Mouse (Mus musculus) neural tube, embryonic 11.5 days (tissue): Measurements from ENCODE around the gene Cdk7. TPM values are rescaled to one million over a fixed set of nuclear protein-coding genes. Genes with fewer than 3 reads are reported as not detected.
"Not testable (repeated sequence)": the region's sequence is repeated elsewhere in the genome, so short reads cannot be mapped to it uniquely, and the experiment has no call there.

Source experiments
- ATAC-seq: fragments of 200-750 bp; cut with Nextera tagmentation; 2 replicates; pipeline ENCODE4 v1.8.0; 2017; ENCODE audit warnings: moderate number of reproducible peaks, mild to moderate bottlenecking, moderate TSS enrichment, moderate library complexity; ENCODE audit not compliant: insufficient read depth, low FRiP score, low TSS enrichment
- DNase-seq: peaks from one replicate; pipeline ENCODE4 v3.0.0-alpha.2; 2015; ENCODE audit warnings: low spot score
- H3K27ac ChIP-seq: fragments of 300-500 bp; sonication (generic); 2 replicates; pipeline ENCODE4 v1.5.1; 2014; ENCODE audit warnings: low read depth, mild to moderate bottlenecking, low read length
- H3K27me3 ChIP-seq: fragments of 300-500 bp; sonication (generic); 2 replicates; pipeline ENCODE4 v1.6.1; 2014; ENCODE audit warnings: mild to moderate bottlenecking, low read length, mixed read lengths; ENCODE audit not compliant: control insufficient read depth, insufficient read depth
- H3K36me3 ChIP-seq: fragments of 300-500 bp; sonication (generic); 2 replicates; pipeline ENCODE4 v1.6.1; 2014; ENCODE audit warnings: mild to moderate bottlenecking, low read length, moderate library complexity, mixed read lengths; ENCODE audit not compliant: control insufficient read depth, insufficient read depth
- H3K4me1 ChIP-seq: fragments of 300-500 bp; sonication (generic); 2 replicates; pipeline ENCODE4 v1.6.1; 2014; ENCODE audit warnings: low read length, mixed read lengths; ENCODE audit not compliant: control insufficient read depth, insufficient read depth
- H3K4me2 ChIP-seq: fragments of 300-500 bp; sonication (generic); 2 replicates; pipeline ENCODE4 v1.6.1; 2014; ENCODE audit warnings: low read depth, mild to moderate bottlenecking, moderate library complexity
- H3K4me3 ChIP-seq: fragments of 300-500 bp; sonication (generic); 2 replicates; pipeline ENCODE4 v1.5.1; 2014; ENCODE audit warnings: low read depth, low read length
- H3K9ac ChIP-seq: fragments of 300-500 bp; sonication (generic); 2 replicates; pipeline ENCODE4 v1.6.1; 2014; ENCODE audit warnings: mild to moderate bottlenecking, low read length
- H3K9me3 ChIP-seq: fragments of 300-500 bp; sonication (generic); 2 replicates; pipeline ENCODE4 v1.6.1; 2016; ENCODE audit warnings: low read length; ENCODE audit not compliant: control insufficient read depth
- WGBS: fragments of 180-500 bp; shearing (Covaris S2); extraction: QIAGEN DNeasy Blood & Tissue Kit; methylation state at CpG from one replicate; pipeline ENCODE4 v1.1.7; 2014; 5-methylcytosine and 5-hydroxymethylcytosine counted together
- polyA plus RNA-seq: library from polyadenylated mRNA; unstranded; fragments of >200 nt; fragmentation: Nextera tagmentation; extraction: Ambion mirVana; gene quantifications from 2 replicates; pipeline ENCODE4 v1.2.1, GENCODE M21; 2014

The Cdk7 gene
- polyA plus RNA-seq, 1 experiment from 2014 or later: 69.0 TPM

- H3K27me3 ChIP-seq, DNase-seq, H3K4me3 ChIP-seq, H3K9ac ChIP-seq, H3K9me3 ChIP-seq, ATAC-seq, H3K4me1 ChIP-seq, H3K36me3 ChIP-seq, H3K27ac ChIP-seq: not testable (repeated sequence)
- peak overlapping the region; percentile 54 for H3K4me2 ChIP-seq
- WGBS: 91% methylated on average over 5 of the region's 6 CpGs
Observed at GRCm38 (mm10) chr13:100731462-100732046, 815 bp upstream of the Cdk7 start.

DNA sequence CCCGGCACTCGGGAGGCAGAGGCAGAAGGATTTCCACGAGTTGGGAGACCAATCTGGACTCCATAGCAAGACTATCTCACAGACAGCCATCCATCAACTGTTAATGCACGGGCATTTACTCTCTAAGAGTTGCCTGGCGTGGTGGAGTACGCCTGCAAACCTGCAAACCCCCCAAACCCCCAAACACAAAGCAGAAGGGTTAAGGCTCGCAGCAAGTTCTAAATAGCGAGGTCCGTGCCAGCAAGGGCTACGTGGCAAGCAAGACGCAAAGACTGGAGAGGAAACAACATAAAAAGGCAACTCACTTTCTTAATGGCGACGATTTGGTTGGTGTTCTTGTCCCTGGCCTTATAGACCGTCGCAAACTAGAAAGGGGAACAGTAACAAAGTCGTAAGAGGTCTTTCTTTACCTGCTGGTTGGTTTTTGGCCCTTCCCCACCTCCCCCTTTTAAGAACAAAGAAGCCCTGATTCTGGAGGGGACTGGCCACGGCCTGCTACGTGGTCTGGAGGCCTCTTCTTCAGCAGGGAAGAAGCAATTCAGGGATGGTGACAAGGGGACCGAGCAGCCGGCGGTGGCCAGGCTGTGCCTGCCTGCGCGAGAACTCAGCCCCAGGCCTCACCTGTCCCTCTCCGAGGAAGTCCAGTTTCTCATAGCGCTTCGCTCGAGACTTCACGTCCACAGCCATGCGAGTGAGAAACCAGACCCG, 432 bp downstream of the Cdk7 start:
- no peaks in the 10 kb centered on the region for H3K4me1 ChIP-seq
- H3K27me3 ChIP-seq: no peaks in the 10 kb centered on the region
- WGBS: 2% methylated on average over 30 of the region's 30 CpGs
- peaks cover 6% of the 10 kb centered on the region; the same call in 1 of the 2 replicates for H3K36me3 ChIP-seq
- H3K4me3 ChIP-seq: peak overlapping the region; percentile 89
- peak; percentile 79 for ATAC-seq
- peak overlapping the region; percentile 54 for H3K4me2 ChIP-seq
- H3K27ac ChIP-seq: peak overlapping the region; percentile 81
- no peak for DNase-seq
- H3K9ac ChIP-seq: peak overlapping the region; percentile 84
- no peaks in the 10 kb centered on the region for H3K9me3 ChIP-seq

- not testable (repeated sequence) for H3K4me3 ChIP-seq, DNase-seq, H3K9me3 ChIP-seq, H3K36me3 ChIP-seq, ATAC-seq, H3K9ac ChIP-seq, H3K27me3 ChIP-seq, H3K27ac ChIP-seq, H3K4me1 ChIP-seq, H3K4me2 ChIP-seq
- WGBS: 91% methylated on average over 4 of the region's 4 CpGs
Observed at GRCm38 (mm10) chr13:100728530-100728929, 2.2 kb downstream of the Cdk7 start.

DNA sequence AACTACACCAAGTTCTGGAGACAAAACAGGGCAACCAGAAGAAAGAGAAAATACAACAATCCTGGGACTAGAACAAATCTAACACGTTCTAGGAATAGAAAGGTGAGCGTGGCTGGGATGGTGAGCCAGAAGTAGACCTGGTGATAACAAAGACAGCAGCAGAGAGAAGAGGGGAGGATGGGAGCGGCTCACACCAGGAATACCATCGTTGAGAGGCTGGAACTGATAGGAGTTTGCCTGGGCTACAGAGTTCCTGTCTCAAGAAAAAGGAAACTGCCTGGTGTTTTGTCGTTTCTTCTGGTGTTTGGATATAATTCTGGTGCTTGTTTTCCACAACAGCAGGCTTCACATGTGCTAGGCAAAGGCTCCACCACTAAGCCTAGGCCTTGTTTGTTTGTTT, 2.7 kb downstream of the Cdk7 start:
- 93% methylated on average over 5 of the region's 5 CpGs for WGBS
- Histone ChIP-seq H3K4me1 (no peaks in the 10 kb centered on the region), H3K4me3 (no peak overlapping the region), H3K9ac (no peak overlapping the region), H3K27me3 (no peaks in the 10 kb centered on the region), H3K36me3 (peaks cover 4% of the 10 kb centered on the region; the same call in 1 of the 2 replicates), H3K4me2 (no peak overlapping the region), H3K9me3 (no peaks in the 10 kb centered on the region), H3K27ac (no peak overlapping the region)
- no peak for ATAC-seq
- no peak for DNase-seq

GRCm38 (mm10) chr13:100725194-100725593, 5.5 kb downstream of the Cdk7 start:
- H3K4me2 ChIP-seq: no peak overlapping the region
- H3K9me3 ChIP-seq: no peaks in the 10 kb centered on the region
- H3K4me1 ChIP-seq: no peaks in the 10 kb centered on the region
- DNase-seq (no peak), ATAC-seq (no peak)
- WGBS: 95% methylated on average over 10 of the region's 10 CpGs
- H3K36me3 ChIP-seq: peaks cover 8% of the 10 kb centered on the region
- no peak overlapping the region for H3K27ac ChIP-seq
- H3K9ac ChIP-seq: no peak overlapping the region
- no peak overlapping the region for H3K4me3 ChIP-seq
- H3K27me3 ChIP-seq: no peaks in the 10 kb centered on the region

- Histone ChIP-seq H3K27me3 (no peaks in the 10 kb centered on the region), H3K4me2 (no peak overlapping the region), H3K9me3 (no peaks in the 10 kb centered on the region), H3K9ac (no peak overlapping the region), H3K27ac (no peak overlapping the region), H3K4me3 (no peak overlapping the region), H3K36me3 (peaks cover 8% of the 10 kb centered on the region), H3K4me1 (no peaks in the 10 kb centered on the region)
- WGBS: 90% methylated on average over 7 of the region's 7 CpGs
- DNase-seq (no peak), ATAC-seq (no peak)
Observed at GRCm38 (mm10) chr13:100724051-100724754, 6.5 kb downstream of the Cdk7 start.

GRCm38 (mm10) chr13:100721656-100722055, 9.1 kb downstream of the Cdk7 start:
- H3K27me3 ChIP-seq: no peaks in the 10 kb centered on the region
- H3K4me1 ChIP-seq: no peaks in the 10 kb centered on the region
- H3K27ac ChIP-seq: no peak overlapping the region
- no peaks in the 10 kb centered on the region for H3K9me3 ChIP-seq
- H3K4me2 ChIP-seq: no peak overlapping the region
- no peak overlapping the region for H3K9ac ChIP-seq
- no peak for DNase-seq
- no peak overlapping the region for H3K4me3 ChIP-seq
- ATAC-seq: no peak
- 91% methylated on average over 5 of the region's 5 CpGs for WGBS
- H3K36me3 ChIP-seq: peaks cover 12% of the 10 kb centered on the region

GRCm38 (mm10) chr13:100715467-100715866, 15.3 kb downstream of the Cdk7 start:
- no peak overlapping the region for H3K27ac ChIP-seq
- H3K9me3 ChIP-seq: no peaks in the 10 kb centered on the region
- H3K4me3 ChIP-seq: no peak overlapping the region
- ATAC-seq (no peak), DNase-seq (no peak)
- WGBS: 95% methylated on average over 6 of the region's 6 CpGs
- no peak overlapping the region for H3K9ac ChIP-seq
- H3K36me3 ChIP-seq: peaks cover 15% of the 10 kb centered on the region
- H3K27me3 ChIP-seq: no peaks in the 10 kb centered on the region
- no peaks in the 10 kb centered on the region for H3K4me1 ChIP-seq
- H3K4me2 ChIP-seq: no peak overlapping the region
